Mouse (Mus musculus) CD8-positive naive resting alpha-beta T cell, adult 2 months (primary cell): Measurements from ENCODE around the gene Olfr624.
"Not testable (repeated sequence)": the region's sequence is repeated elsewhere in the genome, so short reads cannot be mapped to it uniquely, and the experiment has no call there.

Experiments
- DNase-seq, 2 experiments: peaks; one replicate each; pipeline ENCODE4 v3.0.0; 2022; ENCODE audit warnings: low read depth in 2 of 2, low spot score in 2 of 2

Olfr624 gene

DNA sequence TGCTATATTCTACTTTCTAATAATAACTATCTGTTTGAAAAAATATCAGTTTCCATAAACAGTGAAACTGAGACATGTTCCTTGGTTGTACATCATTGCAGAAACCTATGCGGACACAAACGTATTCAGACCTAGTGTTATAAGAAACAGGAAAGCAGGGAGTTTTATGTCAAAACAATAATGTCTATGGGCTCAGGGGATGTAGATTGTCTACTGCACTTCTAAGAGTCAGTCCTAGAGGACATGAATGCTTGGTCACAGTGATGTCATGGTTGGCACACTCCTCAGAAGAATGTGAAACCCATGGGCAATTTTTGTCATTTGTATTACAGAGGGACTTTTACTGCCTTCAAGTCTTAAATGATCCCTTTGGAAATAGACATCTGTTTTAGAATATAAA is at the start of gene Olfr624:
Olfr624 (minus strand) TSS at position 101 of the 400 bp plus-strand sequence.
- no peak for DNase-seq

DNA sequence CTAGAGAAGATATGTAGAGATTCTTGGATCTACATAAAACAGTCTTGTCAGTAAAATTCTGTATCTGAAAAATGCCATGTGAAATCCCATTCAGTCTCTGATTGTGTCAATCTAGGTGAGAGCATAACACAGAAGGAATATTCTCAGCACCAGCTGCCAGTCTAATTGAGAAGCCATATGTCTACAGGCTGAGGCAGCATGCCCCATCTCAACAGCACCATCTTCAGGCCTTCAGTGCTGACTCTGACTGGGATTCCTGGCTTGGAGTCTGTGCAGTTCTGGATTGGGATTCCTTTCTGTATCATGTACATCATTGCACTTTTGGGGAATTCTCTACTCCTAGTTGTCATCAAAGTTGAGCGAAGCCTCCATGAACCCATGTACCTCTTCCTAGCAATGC is 45.4 kb upstream of the Olfr624 start:
- DNase-seq: not testable (repeated sequence)

DNA sequence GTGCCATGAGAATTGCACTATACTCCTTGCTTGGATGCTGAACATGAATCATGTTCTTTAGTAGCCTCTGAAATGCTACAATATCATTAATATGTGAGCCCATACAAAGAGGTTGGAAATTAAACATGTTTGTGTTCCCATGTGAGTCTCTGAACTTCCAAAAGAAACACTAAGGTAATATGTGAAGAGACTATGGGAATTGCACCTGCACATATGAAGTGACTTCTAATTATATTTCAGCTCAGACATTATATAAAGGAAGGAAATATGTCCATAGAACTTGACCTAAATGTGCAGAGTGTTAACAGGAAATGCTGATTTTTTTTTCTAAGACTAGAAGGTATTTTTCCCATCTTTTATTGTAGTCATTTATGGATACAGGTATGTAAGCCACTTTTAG is 43.4 kb upstream of the Olfr624 start, which contains the start of gene Olfr243:
Olfr243 (plus strand) TSS at position 301 of the 400 bp plus-strand sequence.
- no peak for DNase-seq

DNA sequence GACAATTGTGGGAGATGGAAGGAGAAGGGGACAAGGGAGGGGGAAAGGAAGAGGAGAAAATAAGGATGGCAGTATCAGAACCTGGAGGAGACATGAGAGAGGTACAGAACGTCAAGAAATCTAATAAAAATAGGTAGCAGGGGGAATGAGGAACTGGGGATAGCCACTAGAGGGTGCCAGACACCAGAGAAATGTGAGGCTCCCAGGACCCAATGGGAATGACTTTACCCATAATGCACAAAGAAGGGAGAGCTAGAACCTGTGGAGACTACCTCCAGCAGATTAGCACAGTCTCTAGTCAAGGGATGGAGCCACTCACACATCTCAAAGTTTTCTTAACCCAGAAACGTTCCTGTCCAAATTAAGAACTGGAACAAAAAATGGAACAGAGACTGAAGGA is 41.0 kb upstream of the Olfr624 start:
- DNase-seq: no peak

DNA sequence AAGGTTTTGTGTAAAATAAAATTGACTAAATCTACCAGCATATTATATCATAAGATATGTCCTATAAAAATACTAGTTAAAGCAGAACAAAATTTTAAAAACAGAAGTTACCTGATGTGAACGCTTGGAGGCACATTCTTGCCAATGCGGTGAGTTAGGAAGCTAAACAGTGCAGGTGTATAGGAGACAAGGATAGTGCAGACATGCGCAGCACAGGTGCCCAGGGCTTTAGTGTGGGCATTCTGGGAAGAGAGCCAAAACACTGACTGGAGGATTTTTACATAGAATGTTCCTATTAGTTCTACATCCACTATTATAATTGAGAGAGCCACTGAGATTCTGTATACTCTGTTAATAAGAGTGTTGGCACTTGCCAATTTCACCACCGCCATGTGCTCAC is 28.5 kb upstream of the Olfr624 start:
- no peak for DNase-seq

DNA sequence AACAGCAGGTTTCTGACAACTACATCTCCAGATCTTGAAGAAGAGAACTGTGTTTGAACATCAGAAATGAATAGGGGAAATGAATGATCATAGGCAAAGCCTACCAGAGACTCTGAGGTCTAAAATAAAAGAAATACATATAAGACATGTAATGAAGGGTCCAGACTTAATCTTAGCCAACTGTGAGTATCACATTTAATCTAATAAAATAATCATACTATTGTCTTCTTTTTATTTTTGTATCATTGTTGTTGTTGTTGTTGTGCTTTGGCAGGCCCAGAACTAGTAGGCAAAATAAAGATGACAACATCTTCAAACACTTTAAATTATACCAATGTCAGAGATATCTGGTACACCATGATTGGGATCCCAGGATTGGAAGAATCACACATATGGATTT is 11.4 kb upstream of the Olfr624 start, which contains the start of gene Olfr625-ps1:
Olfr625-ps1 (plus strand) TSS at position 301 of the 400 bp plus-strand sequence.
- DNase-seq: no peak

DNA sequence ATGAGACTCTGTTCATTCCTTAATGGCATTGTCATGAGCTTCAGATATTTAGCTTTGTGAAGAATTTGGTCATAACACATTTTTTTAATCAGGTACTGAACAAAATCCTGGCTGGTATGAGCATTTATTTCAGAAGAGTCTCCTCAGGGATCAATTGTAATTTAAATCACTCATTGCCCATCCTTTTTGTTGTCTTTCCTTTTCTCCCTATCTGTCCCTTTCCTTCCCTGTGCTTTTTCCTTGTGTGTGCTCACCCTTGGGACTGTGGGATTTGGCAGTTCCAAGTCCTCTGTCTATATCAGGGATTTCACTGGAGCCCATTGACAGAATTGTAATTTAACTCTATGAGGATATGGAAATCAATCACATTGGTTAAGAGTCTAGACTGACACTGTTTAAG is 7.4 kb downstream of the Olfr624 start, which contains the start of gene Olfr623:
Olfr623 (minus strand) TSS at position 101 of the 400 bp plus-strand sequence.
- DNase-seq: no peak

DNA sequence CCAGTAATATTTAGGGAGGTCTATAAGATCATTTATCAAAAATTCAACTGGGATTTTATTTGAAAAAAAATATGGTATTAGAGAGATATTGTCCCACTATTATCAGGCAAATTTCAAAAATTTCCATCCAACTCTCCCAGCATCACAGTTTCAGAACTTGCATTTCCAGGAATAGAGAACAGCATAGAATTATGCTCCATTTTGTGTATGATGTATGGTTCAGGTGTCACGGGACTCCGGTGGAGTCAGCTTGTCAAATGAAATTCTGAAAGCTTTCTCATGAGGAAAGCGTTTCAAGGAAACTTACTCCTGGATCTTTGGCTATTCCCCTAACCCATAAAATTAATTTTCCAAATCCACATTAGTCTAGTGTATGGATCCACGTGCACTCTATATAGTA is 26.9 kb downstream of the Olfr624 start:
- no peak for DNase-seq

DNA sequence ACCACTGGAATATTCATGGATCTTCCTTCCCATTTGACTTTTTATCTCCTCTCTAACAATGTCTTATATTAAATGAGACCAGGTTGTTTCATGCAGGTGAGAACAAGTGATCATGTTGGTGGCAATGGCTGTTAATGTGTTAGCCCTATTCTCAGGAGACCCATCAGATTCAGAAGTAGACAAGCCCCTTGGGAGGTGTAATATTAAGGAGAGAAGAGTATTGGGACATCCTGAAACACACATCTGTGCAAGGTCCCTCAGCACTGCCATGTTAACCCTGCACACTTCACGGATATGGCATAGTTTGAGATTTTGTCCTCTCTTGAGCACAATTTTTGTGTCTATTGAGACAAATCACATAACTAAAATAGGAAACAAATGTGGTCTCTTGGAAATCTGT is 28.4 kb downstream of the Olfr624 start, which contains the start of gene Olfr622:
Olfr622 (minus strand) TSS at position 101 of the 400 bp plus-strand sequence.
- no peak for DNase-seq

DNA sequence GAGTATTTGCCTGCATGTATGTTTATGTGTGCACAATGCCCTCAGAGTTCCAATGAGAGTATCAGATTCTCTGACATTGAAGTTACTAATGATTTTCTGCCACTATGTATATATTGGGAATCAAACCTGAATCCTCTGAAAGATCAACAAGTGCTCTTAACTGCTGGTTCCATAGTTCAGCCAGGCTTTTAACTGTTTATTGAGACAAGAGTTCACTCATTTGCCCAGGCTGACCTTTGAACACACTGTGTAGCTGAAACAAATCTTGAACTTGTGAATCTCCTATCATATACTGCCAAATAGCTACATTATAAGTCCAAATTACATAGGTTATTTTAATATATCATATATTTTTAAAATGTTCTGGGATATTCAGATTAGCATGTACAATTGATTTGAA is 34.2 kb downstream of the Olfr624 start:
- no peak for DNase-seq
